Mouse (Mus musculus) heart, embryonic 15.5 days (tissue): ENCODE data around the gene Fsd1. TPM values are rescaled to one million over a fixed set of nuclear protein-coding genes. Genes with fewer than 3 reads are reported as not detected.

Experiments
- ATAC-seq: fragments of 200-750 bp; cut with Nextera tagmentation; replicated peaks from 2 replicates; pipeline ENCODE4 v1.8.0; 2017; ENCODE audit warnings: low read depth, moderate TSS enrichment; ENCODE audit not compliant: insufficient number of reproducible peaks, insufficient read depth, low FRiP score
- H3K27ac ChIP-seq: fragments of 300-500 bp; sonication (generic); 2 replicates; pipeline ENCODE4 v1.5.1; 2015; ENCODE audit warnings: mild to moderate bottlenecking, inconsistent platforms
- H3K27me3 ChIP-seq: fragments of 300-500 bp; sonication (generic); 2 replicates; pipeline ENCODE4 v1.6.1; 2015; ENCODE audit warnings: inconsistent platforms
- H3K36me3 ChIP-seq: fragments of 300-500 bp; sonication (generic); 2 replicates; pipeline ENCODE4 v1.6.1; 2015; ENCODE audit warnings: mild to moderate bottlenecking, inconsistent platforms
- H3K4me1 ChIP-seq: fragments of 300-500 bp; sonication (generic); replicated peaks from 2 replicates; pipeline ENCODE4 v1.6.1; 2015; ENCODE audit warnings: inconsistent platforms
- H3K4me2 ChIP-seq: fragments of 300-500 bp; sonication (generic); 2 replicates; pipeline ENCODE4 v1.6.1; 2015; ENCODE audit warnings: inconsistent platforms, mild to moderate bottlenecking, moderate library complexity
- H3K4me3 ChIP-seq: fragments of 300-500 bp; sonication (generic); 2 replicates; pipeline ENCODE4 v1.5.1; 2015; ENCODE audit warnings: mild to moderate bottlenecking, inconsistent platforms
- H3K9ac ChIP-seq: fragments of 300-500 bp; sonication (generic); 2 replicates; pipeline ENCODE4 v1.6.1; 2015; ENCODE audit warnings: mild to moderate bottlenecking, inconsistent platforms
- H3K9me3 ChIP-seq: fragments of 300-500 bp; sonication (generic); replicated peaks from 2 replicates; pipeline ENCODE4 v1.6.1; 2016; ENCODE audit warnings: inconsistent platforms
- WGBS: fragments of 180-500 bp; shearing (Covaris S2); methylation state at CpG from one replicate; pipeline ENCODE4 v1.1.7; 2015; ENCODE audit warnings: mixed read lengths; 5-methylcytosine and 5-hydroxymethylcytosine counted together
- polyA plus RNA-seq: library from polyadenylated mRNA; unstranded; fragments of >200 nt; fragmentation: Nextera tagmentation; extraction: Ambion mirVana; gene quantifications from 2 replicates; pipeline ENCODE4 v1.2.1, GENCODE M21; 2015

Gene Fsd1
- polyA plus RNA-seq, 1 experiment from 2014 or later = 2.6 TPM

- peaks cover 26% of the 10 kb centered on the region for H3K4me1 ChIP-seq
- H3K4me3 ChIP-seq = no peak overlapping the region
- no peaks in the 10 kb centered on the region for H3K27me3 ChIP-seq
- no peak overlapping the region for H3K27ac ChIP-seq
- WGBS = 86% methylated on average over 7 of the region's 7 CpGs
- H3K9ac ChIP-seq = no peak overlapping the region
- peaks cover 39% of the 10 kb centered on the region for H3K36me3 ChIP-seq
- no peaks in the 10 kb centered on the region for H3K9me3 ChIP-seq
- no peak overlapping the region for H3K4me2 ChIP-seq
- ATAC-seq = no peak
These were observed 25.1 kb downstream of the Fsd1 start for GRCm38 (mm10) chr17:56011441-56011840.

GRCm38 (mm10) chr17:56015293-56015692 is 29.0 kb downstream of the Fsd1 start:
- H3K9me3 ChIP-seq = no peaks in the 10 kb centered on the region
- H3K4me1 ChIP-seq = peaks cover 11% of the 10 kb centered on the region
- 89% methylated on average over 9 of the region's 9 CpGs for WGBS
- H3K27me3 ChIP-seq = no peaks in the 10 kb centered on the region
- no peak overlapping the region for H3K27ac ChIP-seq
- no peak overlapping the region for H3K4me3 ChIP-seq
- H3K9ac ChIP-seq = no peak overlapping the region
- ATAC-seq = no peak
- H3K36me3 ChIP-seq = peaks cover 73% of the 10 kb centered on the region
- no peak overlapping the region for H3K4me2 ChIP-seq

GRCm38 (mm10) chr17:56016382-56016781 is 30.1 kb downstream of the Fsd1 start:
- Histone ChIP-seq H3K27me3 (no peaks in the 10 kb centered on the region), H3K4me2 (no peak overlapping the region), H3K9ac (no peak overlapping the region), H3K4me1 (peaks cover 14% of the 10 kb centered on the region), H3K9me3 (no peaks in the 10 kb centered on the region), H3K27ac (no peak overlapping the region), H3K36me3 (peaks cover 71% of the 10 kb centered on the region), H3K4me3 (no peak overlapping the region)
- WGBS = 88% methylated on average over 8 of the region's 8 CpGs
- no peak for ATAC-seq

- Histone ChIP-seq H3K9ac (no peak overlapping the region), H3K27me3 (no peaks in the 10 kb centered on the region), H3K4me2 (no peak overlapping the region), H3K4me3 (no peak overlapping the region), H3K27ac (no peak overlapping the region), H3K36me3 (peaks cover 64% of the 10 kb centered on the region), H3K9me3 (no peaks in the 10 kb centered on the region), H3K4me1 (peaks cover 22% of the 10 kb centered on the region)
- 79% methylated on average over 15 of the region's 15 CpGs for WGBS
- ATAC-seq = no peak
These were observed 30.8 kb downstream of the Fsd1 start for GRCm38 (mm10) chr17:56016793-56017785.

GRCm38 (mm10) chr17:56017848-56018247 is 31.5 kb downstream of the Fsd1 start:
- Histone ChIP-seq H3K36me3 (peaks cover 64% of the 10 kb centered on the region), H3K27ac (no peak overlapping the region), H3K9ac (no peak overlapping the region), H3K4me3 (no peak overlapping the region), H3K9me3 (no peaks in the 10 kb centered on the region), H3K4me1 (peaks cover 28% of the 10 kb centered on the region), H3K4me2 (no peak overlapping the region), H3K27me3 (no peaks in the 10 kb centered on the region)
- ATAC-seq = no peak
- WGBS = 84% methylated on average over 7 of the region's 7 CpGs

GRCm38 (mm10) chr17:56018347-56019131 is 32.2 kb downstream of the Fsd1 start:
- WGBS = 68% methylated on average over 20 of the region's 20 CpGs
- no peak overlapping the region for H3K27ac ChIP-seq
- H3K36me3 ChIP-seq = peaks cover 58% of the 10 kb centered on the region
- H3K9me3 ChIP-seq = no peaks in the 10 kb centered on the region
- no peak overlapping the region for H3K9ac ChIP-seq
- no peaks in the 10 kb centered on the region for H3K27me3 ChIP-seq
- no peak overlapping the region for H3K4me2 ChIP-seq
- no peak overlapping the region for H3K4me3 ChIP-seq
- ATAC-seq = peak; percentile 30; the same call in 1 of the 2 replicates
- H3K4me1 ChIP-seq = peaks cover 35% of the 10 kb centered on the region

- WGBS = 76% methylated on average over 6 of the region's 6 CpGs
- H3K9me3 ChIP-seq = no peaks in the 10 kb centered on the region
- H3K27me3 ChIP-seq = no peaks in the 10 kb centered on the region
- H3K27ac ChIP-seq = no peak overlapping the region
- H3K4me3 ChIP-seq = no peak overlapping the region
- H3K4me1 ChIP-seq = peaks cover 54% of the 10 kb centered on the region
- H3K4me2 ChIP-seq = no peak overlapping the region
- peaks cover 44% of the 10 kb centered on the region for H3K36me3 ChIP-seq
- H3K9ac ChIP-seq = no peak overlapping the region
- no peak for ATAC-seq
These were observed 34.2 kb downstream of the Fsd1 start for GRCm38 (mm10) chr17:56020400-56021084.

- Histone ChIP-seq H3K4me2 (no peak overlapping the region), H3K4me3 (no peak overlapping the region), H3K9me3 (no peaks in the 10 kb centered on the region), H3K27me3 (no peaks in the 10 kb centered on the region), H3K4me1 (peaks cover 62% of the 10 kb centered on the region), H3K36me3 (peaks cover 36% of the 10 kb centered on the region), H3K9ac (no peak overlapping the region), H3K27ac (no peak overlapping the region; the same call in 1 of the 2 replicates)
- WGBS = 82% methylated on average over 4 of the region's 4 CpGs
- ATAC-seq = no peak
These were observed 35.0 kb downstream of the Fsd1 start for GRCm38 (mm10) chr17:56021161-56021910.

- H3K27ac ChIP-seq = no peak overlapping the region
- 87% methylated on average over 2 of the region's 2 CpGs for WGBS
- no peak overlapping the region for H3K9ac ChIP-seq
- ATAC-seq = no peak
- peaks cover 26% of the 10 kb centered on the region for H3K36me3 ChIP-seq
- no peak overlapping the region for H3K4me3 ChIP-seq
- H3K4me1 ChIP-seq = peaks cover 72% of the 10 kb centered on the region
- H3K9me3 ChIP-seq = no peaks in the 10 kb centered on the region
- no peak overlapping the region for H3K4me2 ChIP-seq
- H3K27me3 ChIP-seq = no peaks in the 10 kb centered on the region
These were observed 36.1 kb downstream of the Fsd1 start for GRCm38 (mm10) chr17:56022131-56022988.

- Histone ChIP-seq H3K4me1 (peaks cover 78% of the 10 kb centered on the region), H3K4me3 (no peak overlapping the region)
- WGBS = 76% methylated on average over 4 of the region's 4 CpGs
These were observed 36.6 kb downstream of the Fsd1 start for GRCm38 (mm10) chr17:56022989-56023290.

More at GRCm38 (mm10) chr17:56022989-56023290, 36.6 kb downstream of the Fsd1 start:
- Histone ChIP-seq H3K27me3 (no peaks in the 10 kb centered on the region), H3K27ac (no peak overlapping the region), H3K36me3 (peaks cover 20% of the 10 kb centered on the region), H3K9ac (no peak overlapping the region), H3K9me3 (no peaks in the 10 kb centered on the region), H3K4me2 (no peak overlapping the region)
- ATAC-seq = no peak
